In genomic region chr13:83742546-83742945, GRCm38 (mm10) we compare ENCODE assay signal across 16 mouse cellular contexts.
DNase-seq lines count a peak whose midpoint lies in the region; ATAC-seq and TF ChIP-seq lines count a peak whose summit lies in the region.
"Had no signal": no experiment of that assay in that cellular context is flagged by ENCODE, and none has a peak within 500 bp of the region (broad histone marks: within the 10 kb centered on the region; RNA-seq: fewer than 3 reads in every experiment).

No protein-coding gene starts in this region.

- H3K27me3 ChIP-seq in forebrain, embryonic 14.5 days (replicated peaks; ENCODE audit: control insufficient read depth, insufficient read depth, low read length), result no peaks in the 10 kb centered on the region
- no peaks in the 10 kb centered on the region for H3K27me3 ChIP-seq in hindbrain, embryonic 15.5 days
- no peaks in the 10 kb centered on the region for H3K27me3 ChIP-seq in midbrain, embryonic 16.5 days (ENCODE audit: control insufficient read depth, insufficient read depth, low read depth, low read length)

- 27% methylated on average over 3 of the region's 3 CpGs for WGBS in forebrain, embryonic 14.5 days
- 29% methylated on average over 3 of the region's 3 CpGs for WGBS in hindbrain, embryonic 15.5 days
- WGBS in midbrain, embryonic 16.5 days, result 46% methylated on average over 3 of the region's 3 CpGs

- peak overlapping the region; percentile 83 for H3K4me2 ChIP-seq in forebrain, embryonic 14.5 days (ENCODE audit: low read length)
- H3K4me2 ChIP-seq in hindbrain, embryonic 15.5 days, result peak overlapping the region; percentile 69
- H3K4me2 ChIP-seq in midbrain, embryonic 16.5 days (ENCODE audit: low read length), result peak overlapping the region; percentile 57
- H3K4me2 ChIP-seq: embryonic facial prominence, embryonic 13.5 days; heart, embryonic 12.5 days; limb, embryonic 12.5 days had no signal

- peak overlapping the region; percentile 60 for H3K9ac ChIP-seq in forebrain, embryonic 14.5 days (ENCODE audit: low read length)
- no peak overlapping the region for H3K9ac ChIP-seq in hindbrain, embryonic 15.5 days
- no peak overlapping the region for H3K9ac ChIP-seq in midbrain, embryonic 16.5 days (ENCODE audit: low read depth, low read length)
- H3K9ac ChIP-seq: embryonic facial prominence, embryonic 13.5 days; heart, embryonic 12.5 days; limb, embryonic 12.5 days had no signal

- H3K9me3 ChIP-seq in forebrain, embryonic 14.5 days (replicated peaks; ENCODE audit: control insufficient read depth, low read length), result no peaks in the 10 kb centered on the region
- no peaks in the 10 kb centered on the region for H3K9me3 ChIP-seq in hindbrain, embryonic 15.5 days
- H3K9me3 ChIP-seq in midbrain, embryonic 16.5 days (replicated peaks; ENCODE audit: control insufficient read depth, low read length, poor library complexity, severe bottlenecking), result no peaks in the 10 kb centered on the region
- H3K9me3 ChIP-seq: embryonic facial prominence, embryonic 13.5 days; heart, embryonic 12.5 days; limb, embryonic 12.5 days had no signal

- no peak for TF ChIP-seq POLR2A in brain, embryonic 14.5 days (IDR thresholded peaks at IDR 0.05; ENCODE audit: borderline replicate concordance, extremely low read depth, insufficient read depth, insufficient read length, poor library complexity, severe bottlenecking)

- no peak for ATAC-seq in forebrain, embryonic 14.5 days
- ATAC-seq in hindbrain, embryonic 15.5 days (ENCODE audit: low FRiP score, low read depth), result no peak
- no peak for ATAC-seq in midbrain, embryonic 16.5 days

- TF ChIP-seq CTCF in brain, embryonic 14.5 days (IDR thresholded peaks at IDR 0.05; ENCODE audit: borderline replicate concordance, extremely low read depth, insufficient read depth, insufficient read length), result no peak

- H3K36me3 ChIP-seq in forebrain, embryonic 14.5 days (ENCODE audit: control insufficient read depth, insufficient read depth, low read length), result peaks cover 34% of the 10 kb centered on the region
- H3K36me3 ChIP-seq in hindbrain, embryonic 15.5 days, result no peaks in the 10 kb centered on the region
- H3K36me3 ChIP-seq in midbrain, embryonic 16.5 days (ENCODE audit: control insufficient read depth, insufficient read depth, low read length), result no peaks in the 10 kb centered on the region
- H3K36me3 ChIP-seq: embryonic facial prominence, embryonic 13.5 days; heart, embryonic 12.5 days; limb, embryonic 12.5 days had no signal

- peak overlapping the region; percentile 97 for H3K27ac ChIP-seq in forebrain, embryonic 14.5 days (ENCODE audit: low read depth, low read length)
- peak overlapping the region; percentile 93 for H3K27ac ChIP-seq in hindbrain, embryonic 15.5 days (replicated peaks)
- H3K27ac ChIP-seq in midbrain, embryonic 16.5 days (ENCODE audit: low read length), result peak overlapping the region; percentile 72; the same call in 1 of the 2 replicates
- H3K27ac ChIP-seq: embryonic facial prominence, embryonic 13.5 days; limb, embryonic 12.5 days had no signal

- peaks cover 12% of the 10 kb centered on the region for H3K4me1 ChIP-seq in forebrain, embryonic 14.5 days (ENCODE audit: control insufficient read depth, insufficient read depth, low read length)
- H3K4me1 ChIP-seq in hindbrain, embryonic 15.5 days (replicated peaks), result peaks cover 21% of the 10 kb centered on the region
- peaks cover 24% of the 10 kb centered on the region for H3K4me1 ChIP-seq in midbrain, embryonic 16.5 days (ENCODE audit: control insufficient read depth, insufficient read depth, low read length)
- H3K4me1 ChIP-seq: embryonic facial prominence, embryonic 13.5 days had no signal

- peak; percentile 67 for DNase-seq in brain, embryonic 14.5 days (ENCODE audit: low read depth)
- DNase-seq in forebrain, embryonic 14.5 days (ENCODE audit: low spot score), result peak; percentile 62
- no peak for DNase-seq in urinary bladder, adult 18-20 months (ENCODE audit: low spot score in 2 of 2)
- no peak for DNase-seq in heart, adult 9 months (ENCODE audit: low spot score in 2 of 2)
- DNase-seq in ovary, postnatal 36 days (ENCODE audit: low spot score), result no peak
- DNase-seq: cerebellum, adult 11-12 months; gastrocnemius, postnatal 25 days; kidney, adult 8-10 months; lung, postnatal 36 days; right cerebral cortex, postnatal 14 days; thymus, postnatal 4 days had no signal

- peak overlapping the region; percentile 78 for H3K4me3 ChIP-seq in forebrain, embryonic 14.5 days (ENCODE audit: low read depth, low read length)
- H3K4me3 ChIP-seq in hindbrain, embryonic 15.5 days, result peak overlapping the region; percentile 26; the same call in 1 of the 2 replicates
- peak overlapping the region; percentile 21 for H3K4me3 ChIP-seq in midbrain, embryonic 16.5 days (ENCODE audit: low read depth, low read length)
- H3K4me3 ChIP-seq: embryonic facial prominence, embryonic 13.5 days; heart, embryonic 12.5 days; limb, embryonic 12.5 days had no signal

Comparison
In these comparisons a context has a peak if more than half of its experiments do, and no peak if none do; other contexts are left out.
1. DNase-seq: peak in brain, embryonic 14.5 days (single experiment) and forebrain, embryonic 14.5 days (single experiment); none in urinary bladder, adult 18-20 months (0 of 2), heart, adult 9 months (0 of 2) and ovary, postnatal 36 days (single experiment).
2. H3K4me3 ChIP-seq: peak in every context shown above with its lines; median percentile 78 in forebrain, embryonic 14.5 days; 26 in hindbrain, embryonic 15.5 days; 21 in midbrain, embryonic 16.5 days.
3. Peak in every context shown above with its lines, with median percentiles within 50 percentile points of each other: H3K27ac ChIP-seq and H3K4me2 ChIP-seq.